7 mouse cellular contexts compared by ENCODE assay signal in the genomic region with DNA sequence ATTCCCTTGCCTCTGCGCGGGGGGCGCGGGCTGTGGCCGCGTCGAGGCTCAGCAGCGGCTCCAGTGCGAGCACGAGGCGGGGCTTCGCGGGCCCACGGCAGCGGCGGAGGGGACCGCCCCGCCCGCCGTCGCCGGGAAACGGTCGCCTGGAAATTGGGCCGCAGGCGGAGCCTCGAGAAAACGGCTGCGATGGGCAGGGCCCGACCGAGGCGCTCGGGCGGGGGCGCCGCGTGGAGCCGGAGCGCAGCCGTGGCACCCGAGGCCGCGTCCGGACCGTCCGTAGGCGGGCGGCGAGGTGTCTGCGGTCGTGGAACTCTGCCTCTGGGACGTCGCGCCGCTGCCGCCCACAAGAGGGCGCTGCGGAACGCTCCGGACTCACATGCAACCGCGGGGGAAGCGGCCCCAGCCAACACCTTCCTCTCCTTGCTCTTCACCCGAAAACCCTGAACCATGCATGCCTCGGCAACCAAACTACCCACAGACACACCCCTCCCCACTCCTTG. TPM values are rescaled to one million over a fixed set of nuclear protein-coding genes. Genes with fewer than 3 reads are reported as not detected.
DNase-seq lines count a peak whose midpoint lies in the region; ATAC-seq lines count a peak whose summit lies in the region.

A gene (minus strand): TSS at position 52 of the 503 bp plus-strand sequence.

- H3K4me1 ChIP-seq in embryonic facial prominence, embryonic 10.5 days: peaks cover 46% of the 10 kb centered on the region
- peaks cover 18% of the 10 kb centered on the region for H3K4me1 ChIP-seq in limb, embryonic 11.5 days (ENCODE audit: control insufficient read depth, insufficient read depth, low read length)
- peaks cover 37% of the 10 kb centered on the region for H3K4me1 ChIP-seq in midbrain, embryonic 14.5 days (ENCODE audit: control insufficient read depth, insufficient read depth, low read length)

- ATAC-seq in limb, embryonic 11.5 days (ENCODE audit: insufficient number of reproducible peaks, low FRiP score, low TSS enrichment, low read depth): peak; percentile 22; the same call in 1 of the 2 replicates
- peak; percentile 29 for ATAC-seq in midbrain, embryonic 14.5 days (ENCODE audit: low FRiP score, low TSS enrichment)

- peak within 1 kb of the TSS; percentile 62; the same call in 1 of the 2 replicates for H3K27ac ChIP-seq in embryonic facial prominence, embryonic 10.5 days (replicated peaks)
- H3K27ac ChIP-seq in limb, embryonic 11.5 days (replicated peaks; ENCODE audit: low read depth, low read length): no peak within 1 kb of the TSS
- no peak within 1 kb of the TSS for H3K27ac ChIP-seq in midbrain, embryonic 14.5 days (replicated peaks; ENCODE audit: low read depth, low read length)

- H3K9ac ChIP-seq in limb, embryonic 11.5 days (ENCODE audit: low read length): peak within 1 kb of the TSS; percentile 24; the same call in 1 of the 2 replicates
- H3K9ac ChIP-seq in midbrain, embryonic 14.5 days (replicated peaks; ENCODE audit: low read length): peak within 1 kb of the TSS; percentile 71

- peak within 1 kb of the TSS; percentile 88 for H3K4me2 ChIP-seq in limb, embryonic 11.5 days (ENCODE audit: low read depth, severe bottlenecking)
- peak within 1 kb of the TSS; percentile 88 for H3K4me2 ChIP-seq in midbrain, embryonic 14.5 days (ENCODE audit: low read length)

- H3K36me3 ChIP-seq in embryonic facial prominence, embryonic 10.5 days (replicated peaks): peaks cover 36% of the 10 kb centered on the region
- no peaks in the 10 kb centered on the region for H3K36me3 ChIP-seq in limb, embryonic 11.5 days (ENCODE audit: control insufficient read depth, insufficient read depth, low read length)
- H3K36me3 ChIP-seq in midbrain, embryonic 14.5 days (ENCODE audit: control insufficient read depth, insufficient read depth, low read length): peaks cover 45% of the 10 kb centered on the region

- H3K9me3 ChIP-seq in embryonic facial prominence, embryonic 10.5 days: no peaks in the 10 kb centered on the region
- no peaks in the 10 kb centered on the region for H3K9me3 ChIP-seq in limb, embryonic 11.5 days (ENCODE audit: control insufficient read depth, low read length)
- H3K9me3 ChIP-seq in midbrain, embryonic 14.5 days (ENCODE audit: control insufficient read depth, low read length): no peaks in the 10 kb centered on the region

- peaks cover 94% of the 10 kb centered on the region for H3K27me3 ChIP-seq in embryonic facial prominence, embryonic 10.5 days (replicated peaks; ENCODE audit: low read depth, poor library complexity, severe bottlenecking)
- H3K27me3 ChIP-seq in limb, embryonic 11.5 days (ENCODE audit: control insufficient read depth, insufficient read depth, low read length): peaks cover 62% of the 10 kb centered on the region
- peaks cover 58% of the 10 kb centered on the region for H3K27me3 ChIP-seq in midbrain, embryonic 14.5 days (ENCODE audit: control insufficient read depth, insufficient read depth, low read length)

- peak; percentile 90 for DNase-seq in adrenal gland, postnatal 14 days
- DNase-seq in embryonic facial prominence, embryonic 10.5 days (ENCODE audit: low spot score): peak; percentile 88
- peak; percentile 84 to 86 for DNase-seq in heart, adult 18-20 months
- DNase-seq in kidney, adult 18-20 months: peak; percentile 83
- DNase-seq in limb, embryonic 11.5 days (ENCODE audit: low spot score): peak; percentile 89
- DNase-seq in midbrain, embryonic 14.5 days: peak; percentile 88
- DNase-seq in spleen, adult 12 weeks (ENCODE audit: low spot score): peak; percentile 59

- peak within 1 kb of the TSS; percentile 66 for H3K4me3 ChIP-seq in embryonic facial prominence, embryonic 10.5 days
- peak within 1 kb of the TSS; percentile 37 for H3K4me3 ChIP-seq in limb, embryonic 11.5 days (ENCODE audit: low read depth, low read length)
- peak within 1 kb of the TSS; percentile 60 for H3K4me3 ChIP-seq in midbrain, embryonic 14.5 days (replicated peaks; ENCODE audit: low read depth, low read length)

- 1% methylated on average over 65 of the region's 65 CpGs for WGBS in embryonic facial prominence, embryonic 10.5 days
- 0% methylated on average over 64 of the region's 65 CpGs for WGBS in limb, embryonic 11.5 days
- WGBS in midbrain, embryonic 14.5 days: under 1% methylated on average over 65 of the region's 65 CpGs

RNA-seq across cellular contexts. Expression of the gene that starts here (rescaled TPM):
- 3.4 and 4.5 TPM in 2 replicates for total RNA-seq in adrenal gland, postnatal 14 days (2021)
- 3.2 and 3.6 TPM in 2 replicates for polyA plus RNA-seq in embryonic facial prominence, embryonic 10.5 days (2016; fragmentation: Nextera tagmentation; extraction: Ambion mirVana)
- 1 to 10 TPM in 1 of 2 experiments, under 1 TPM in 1; 0.15 to 1.1 TPM for total RNA-seq in heart, adult 18-20 months (2021)
- polyA plus RNA-seq in limb, embryonic 11.5 days (2014; fragmentation: Nextera tagmentation; extraction: Ambion mirVana): 2.3 and 2.4 TPM in 2 replicates
- polyA plus RNA-seq in midbrain, embryonic 14.5 days (2014; fragmentation: Nextera tagmentation; extraction: Ambion mirVana): 9.9 and 15.2 TPM in 2 replicates
